Mouse (Mus musculus) liver, adult 2 months (tissue): ENCODE results near the gene Epsti1.
A peak's percentile ranks its signal among the peaks of the same experiment; 100 is the strongest.

Experiments
- CTCF ChIP-seq: fragments of 200-500 bp; IDR thresholded peaks from 2 replicates; pipeline ENCODE4 v1.5.1; 2011; ENCODE audit warnings: low read depth, low read length, control low read depth
- POLR2A ChIP-seq: fragments of 200-500 bp; IDR thresholded peaks from 2 replicates; pipeline ENCODE4 v1.6.1; 2011; ENCODE audit warnings: low read length, control low read depth; ENCODE audit not compliant: insufficient read depth; ENCODE audit errors: extremely low read depth

DNA sequence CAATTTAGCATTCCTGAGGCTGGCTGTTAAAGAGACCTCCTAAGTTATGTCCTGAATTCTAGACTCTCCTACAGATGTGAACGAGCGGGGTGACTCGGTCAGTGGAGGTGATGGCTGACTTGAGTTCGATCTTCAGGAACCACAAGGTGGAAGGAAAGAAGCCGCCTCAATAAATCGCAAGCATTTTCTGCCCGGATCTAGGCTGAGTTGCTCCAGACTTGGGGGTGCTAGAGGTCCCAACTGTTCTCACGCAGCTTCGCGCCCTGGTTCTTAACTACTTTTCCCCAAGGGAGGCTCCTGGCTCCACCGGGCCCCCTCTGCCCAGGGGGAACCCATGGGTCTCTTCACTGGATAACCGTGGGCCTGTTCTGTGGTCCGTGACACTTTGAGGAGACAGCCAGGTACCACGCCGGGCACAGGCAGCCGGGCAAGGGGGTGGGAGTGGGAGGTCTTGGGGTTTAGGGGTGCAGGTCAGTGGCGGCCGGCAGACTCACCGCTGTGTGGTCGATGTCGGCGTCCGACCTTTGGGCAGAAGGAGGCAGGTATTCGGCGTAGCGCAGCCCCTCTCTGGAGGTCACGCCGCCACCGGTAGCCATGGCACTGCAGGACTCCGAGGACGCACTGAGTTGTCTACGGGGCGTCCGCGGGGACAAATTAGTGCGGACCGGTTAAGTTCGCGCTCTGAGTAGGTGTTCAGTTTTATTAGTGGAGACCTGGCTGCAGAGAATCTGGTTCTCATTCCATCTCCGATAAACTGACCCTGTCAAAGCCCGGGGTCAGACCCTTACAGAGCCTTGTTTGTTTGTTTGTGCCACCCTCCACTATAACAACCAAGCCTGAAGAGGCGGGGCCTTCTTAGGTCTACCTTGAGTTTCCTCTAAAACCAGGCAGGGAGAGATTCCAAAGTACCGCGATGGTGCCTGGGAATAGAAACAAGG, 29.5 kb upstream of the Epsti1 start, which contains the start of gene Dnajc15:
- TF ChIP-seq CTCF: no peak
- 0 out of 2 replicates have a peak, but pooled peaks have one; percentile 10 for TF ChIP-seq POLR2A
